Mouse (Mus musculus): ENCODE measurements around the gene Dxo.

DNA sequence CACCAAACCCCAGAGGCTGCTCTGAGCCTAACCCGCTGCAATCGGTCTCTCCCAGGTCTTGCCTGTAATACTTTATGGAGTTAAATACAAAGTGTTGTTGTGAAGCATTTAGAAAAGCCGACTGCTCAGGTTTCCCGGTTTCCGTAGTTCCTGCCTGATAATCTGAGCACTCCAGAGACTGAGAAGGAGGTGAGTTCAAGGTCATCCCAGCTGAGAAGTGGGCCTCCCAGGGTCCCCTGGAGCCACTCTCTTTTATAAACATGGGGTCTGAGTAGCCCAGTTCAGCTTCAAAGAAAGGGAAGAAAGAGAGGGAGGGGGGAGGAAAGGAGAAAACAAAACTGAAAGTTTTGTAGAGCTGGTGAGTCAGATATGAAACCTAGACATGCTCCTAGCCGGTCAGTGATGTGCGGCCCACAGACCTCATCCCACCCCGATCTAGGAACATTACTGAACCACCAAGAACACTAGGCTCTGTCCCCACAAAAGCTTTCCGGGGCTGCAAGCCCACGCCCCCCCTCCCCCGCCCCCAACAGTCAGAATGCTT lies 42.6 kb downstream of the Dxo start, which contains the start of gene Zbtb12:
- no peak for TF ChIP-seq MAFK (IDR thresholded peaks at IDR 0.05; ENCODE audit: insufficient read depth, low read depth, low read length)
- no peak for TF ChIP-seq ZNF384 (IDR thresholded peaks at IDR 0.05; ENCODE audit: low read depth, low read length)
- no peak for TF ChIP-seq ZC3H11A (IDR thresholded peaks at IDR 0.05; ENCODE audit: borderline replicate concordance, low read depth, low read length)
- TF ChIP-seq CHD2 (IDR thresholded peaks at IDR 0.05; ENCODE audit: low read depth, low read length) = no peak
- no peak for TF ChIP-seq HCFC1 (IDR thresholded peaks at IDR 0.05; ENCODE audit: borderline replicate concordance, insufficient read depth, low read length)

Measured in ES-E14 (cell line).